Comparison of ENCODE assay signal across 19 mouse cellular contexts in the genomic region with DNA sequence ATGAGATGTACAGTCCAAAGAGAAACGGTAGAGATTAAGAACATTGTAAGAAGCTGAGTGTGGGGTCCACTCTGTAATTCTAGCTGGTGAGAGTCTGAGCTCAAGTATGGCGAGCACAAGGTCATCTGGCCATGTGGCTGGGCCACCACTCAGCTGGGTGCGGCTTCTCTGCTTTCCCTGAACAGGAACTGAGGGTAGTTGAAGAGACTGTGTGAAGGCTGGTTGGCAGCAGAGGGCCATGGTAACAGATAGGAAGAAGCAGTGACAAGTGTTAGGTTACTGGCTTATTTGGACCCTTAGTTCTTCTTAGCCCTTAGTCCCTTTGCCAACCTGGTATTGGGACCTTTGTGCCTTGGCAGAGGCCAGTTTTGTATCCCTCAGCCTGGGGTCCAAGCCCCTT.
"Had no signal": no experiment of that assay in that cellular context is flagged by ENCODE, and none has a peak within 500 bp of the region (broad histone marks: within the 10 kb centered on the region; RNA-seq: fewer than 3 reads in every experiment).

No protein-coding gene starts in this region.

- H3K4me1 ChIP-seq: limb, embryonic 15.5 days; liver, embryonic 15.5 days; midbrain, embryonic 10.5 days; neural tube, embryonic 12.5 days had no signal

- H3K27ac ChIP-seq: limb, embryonic 15.5 days; liver, embryonic 15.5 days; macrophage; midbrain, embryonic 10.5 days; neural tube, embryonic 12.5 days had no signal

- DNase-seq: kidney, adult 2 months; kidney, postnatal 36 days; layer of hippocampus, adult 9-11 months; layer of hippocampus, postnatal 36 days; lung, embryonic 14.5 days; lung, postnatal 14 days; midbrain, embryonic 14.5 days; retina, postnatal 1 day; right cerebral cortex, postnatal 4 days; spleen, adult 18-20 months; thymus, adult 18-20 months; thymus, postnatal 25 days had no signal

- H3K4me3 ChIP-seq: limb, embryonic 15.5 days; liver, embryonic 15.5 days; midbrain, embryonic 10.5 days; myocyte; neural tube, embryonic 12.5 days had no signal

- ATAC-seq: intestine, embryonic 16.5 days had no signal

- H3K36me3 ChIP-seq: limb, embryonic 15.5 days; liver, embryonic 15.5 days; midbrain, embryonic 10.5 days; neural tube, embryonic 12.5 days had no signal

- H3K9me3 ChIP-seq: limb, embryonic 15.5 days; liver, embryonic 15.5 days; midbrain, embryonic 10.5 days; neural tube, embryonic 12.5 days had no signal

- H3K9ac ChIP-seq: limb, embryonic 15.5 days; liver, embryonic 15.5 days; lung, embryonic 14.5 days; neural tube, embryonic 12.5 days had no signal

- H3K4me2 ChIP-seq: limb, embryonic 15.5 days; liver, embryonic 15.5 days; lung, embryonic 14.5 days; neural tube, embryonic 12.5 days had no signal

- H3K27me3 ChIP-seq: limb, embryonic 15.5 days; liver, embryonic 15.5 days; neural tube, embryonic 12.5 days had no signal
